Mouse (Mus musculus) embryonic stem cell, embryonic (primary cell): ENCODE results near the gene Ankib1.
"Not testable (repeated sequence)": the region's sequence is repeated elsewhere in the genome, so short reads cannot be mapped to it uniquely, and the experiment has no call there.

Experiments
- CTCF ChIA-PET, 4 experiments: fragments of 300-600 bp in 2 of 4; fragments of 350-600 bp in 2 of 4; sonication (Branson Sonifier 250); formaldehyde crosslinking; loops; one replicate each; lab custom pipeline; 2022; ENCODE audit warnings: inconsistent platforms in 2 of 4; lab: Charles Lee
- POLR2A ChIA-PET, 4 experiments: fragments of 300-600 bp in 2 of 4; fragments of 350-600 bp in 2 of 4; sonication (Branson Sonifier 250); formaldehyde crosslinking; loops; one replicate each; lab custom pipeline; 2022; ENCODE audit warnings: antibody characterized with exemption in 4 of 4, inconsistent platforms in 1 of 4; lab: Charles Lee

The Ankib1 gene

DNA sequence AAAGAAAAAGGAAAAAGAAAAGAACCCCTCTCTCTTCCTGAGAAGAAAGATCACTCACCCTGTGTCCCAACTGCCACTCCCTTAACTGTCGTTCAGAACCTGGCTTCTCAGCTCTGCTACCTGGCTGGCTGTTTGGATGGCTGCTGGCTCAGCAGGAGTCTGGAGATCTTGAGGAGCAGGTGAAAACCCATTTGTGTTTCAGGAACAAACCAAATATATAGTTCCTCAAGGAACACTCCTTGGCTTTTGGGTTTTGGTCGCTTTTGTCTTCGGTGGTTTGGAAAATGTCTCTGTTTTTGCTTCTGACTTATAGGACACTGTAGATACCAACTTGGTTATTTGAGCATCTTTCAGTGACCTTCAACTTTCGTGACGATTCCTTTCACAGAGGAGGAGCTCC lies 145.6 kb downstream of the Ankib1 start, which contains the start of gene Gatad1:
Gene Gatad1 (minus strand): TSS at position 101 of the 400 bp plus-strand sequence.
- POLR2A ChIA-PET = no interaction called here
- CTCF ChIA-PET = interaction anchor here in 1 of 4 experiments (0.7 kb wide), 1 partner anchor 9 kb away, joined by 4 read pairs; no protein-coding TSS in a partner anchor

DNA sequence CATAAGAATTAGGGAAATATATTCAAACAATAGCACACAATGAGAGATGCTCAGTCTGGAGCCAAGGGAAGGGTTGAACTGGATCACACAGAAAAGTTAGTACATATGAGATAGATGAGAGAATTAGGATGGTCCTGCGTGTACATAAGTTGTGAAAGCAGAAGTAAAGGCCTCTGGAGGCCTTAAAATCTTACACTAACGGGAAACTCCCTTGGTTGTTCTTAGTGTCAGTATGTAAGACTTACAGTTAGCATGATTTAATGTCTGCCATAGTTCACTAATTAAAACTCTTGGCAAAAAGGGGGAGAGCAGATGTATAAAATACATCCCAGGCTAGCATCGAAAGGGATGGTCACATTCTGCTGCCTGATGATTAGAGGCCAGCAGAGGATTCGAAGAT lies 148.9 kb downstream of the Ankib1 start:
- ChIA-PET CTCF (no interaction called here), POLR2A (no interaction called here)

DNA sequence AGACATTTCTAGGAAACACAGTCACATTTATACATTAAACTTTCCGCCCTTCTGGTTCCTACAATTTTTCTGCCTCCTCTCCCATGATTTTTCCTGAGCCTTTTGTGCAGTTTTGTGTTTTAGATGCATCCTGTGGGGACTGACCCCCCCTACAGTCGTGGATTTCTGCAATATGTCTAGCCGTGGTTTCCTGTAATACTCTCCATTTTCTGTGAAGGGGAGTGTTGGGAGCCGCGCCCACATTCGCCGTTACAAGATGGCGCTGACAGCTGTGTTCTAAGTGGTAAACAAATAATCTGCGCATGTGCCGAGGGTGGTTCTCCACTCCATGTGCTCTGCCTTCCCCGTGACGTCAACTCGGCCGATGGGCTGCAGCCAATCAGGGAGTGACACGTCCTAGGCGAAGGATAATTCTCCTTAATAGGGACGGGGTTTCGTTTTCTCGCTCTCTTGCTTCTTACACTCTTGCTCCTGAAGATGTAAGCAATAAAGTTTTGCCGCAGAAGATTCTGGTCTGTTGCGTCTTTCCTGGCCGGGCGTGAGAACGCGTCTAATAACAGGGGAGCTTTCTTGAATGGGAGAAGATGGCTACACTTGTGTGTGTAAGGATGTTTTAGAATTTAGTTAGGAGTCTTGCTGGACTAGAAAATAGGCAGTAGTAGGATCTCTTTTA lies 149.7 kb downstream of the Ankib1 start:
- POLR2A ChIA-PET, CTCF ChIA-PET: not testable (repeated sequence)

DNA sequence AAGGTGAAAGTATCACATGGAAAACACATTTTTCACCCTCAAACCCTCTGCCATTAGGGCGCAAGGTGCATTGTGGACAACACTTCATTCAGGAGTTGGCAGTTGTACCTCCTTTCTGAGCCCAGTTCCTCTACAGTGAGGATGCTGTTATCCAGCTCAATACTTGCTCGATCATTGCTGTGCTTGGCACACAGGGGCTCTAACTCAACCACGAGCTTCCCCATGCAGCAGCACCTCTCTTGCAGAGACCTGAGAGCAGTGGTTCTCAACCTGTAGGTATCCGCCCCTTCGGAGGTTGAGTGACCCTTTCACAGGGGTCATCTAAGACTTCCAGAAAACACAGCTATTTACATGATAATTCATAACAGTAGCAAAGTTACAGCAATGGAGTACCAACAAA lies 151.1 kb downstream of the Ankib1 start:
- POLR2A ChIA-PET = interaction anchor here in 1 of 4 experiments (0.6 to 1.2 kb wide), 2 partner anchors 17 to 105 kb away, joined by 3 read pairs; no protein-coding TSS in a partner anchor
- CTCF ChIA-PET = interaction anchor here in 1 of 4 experiments (0.6 kb wide), 1 partner anchor 317 kb away, joined by 3 read pairs; no protein-coding TSS in a partner anchor

DNA sequence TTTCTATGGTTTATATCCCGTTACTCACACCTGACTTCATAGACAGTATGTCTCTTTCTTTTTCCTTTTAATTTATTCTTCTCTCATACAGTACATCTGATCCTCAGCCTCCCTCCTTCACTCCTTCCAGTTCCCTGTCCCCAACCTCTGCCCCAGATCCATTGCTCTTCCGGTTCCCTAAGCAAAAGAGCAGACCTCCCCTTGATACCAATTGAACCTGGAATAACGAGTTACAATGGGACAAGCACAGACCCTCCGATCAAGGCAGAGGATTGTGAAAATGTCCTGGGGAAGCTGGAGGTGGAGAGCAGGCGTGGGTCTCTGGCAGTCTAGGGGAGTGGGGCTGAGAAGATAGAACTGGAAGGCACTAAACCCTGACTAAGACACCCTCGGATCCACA lies 151.8 kb downstream of the Ankib1 start, which contains the start of gene Tmbim7:
Gene Tmbim7 (plus strand): TSS at position 301 of the 400 bp plus-strand sequence.
- CTCF ChIA-PET = no interaction called here
- POLR2A ChIA-PET = interaction anchor here in 1 of 4 experiments (1.2 kb wide), 1 partner anchor 105 kb away, joined by 3 read pairs; no protein-coding TSS in a partner anchor

DNA sequence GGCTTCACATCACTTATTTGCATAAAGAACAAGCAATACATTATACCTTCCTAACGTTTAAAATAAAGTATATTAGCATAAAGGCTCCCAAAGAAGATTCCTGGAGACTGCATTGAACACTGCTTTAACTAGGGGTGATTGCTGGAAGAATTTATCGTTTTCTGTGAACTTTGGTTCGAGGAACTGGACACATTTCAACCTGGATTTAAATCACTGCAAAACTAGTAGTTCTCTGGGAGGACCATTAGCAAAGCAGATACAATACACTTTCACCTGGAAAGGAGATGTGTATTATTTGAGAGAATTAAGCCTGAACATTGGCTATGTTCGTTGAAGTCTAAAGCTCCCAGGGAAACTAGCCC lies 153.9 kb downstream of the Ankib1 start:
- ChIA-PET POLR2A (interaction anchor here in 3 of 4 experiments (0.7 to 2.3 kb wide), 7 partner anchors 14 to 154 kb away, joined by 3 to 14 read pairs (median 4); partner anchors contain the start of genes Rbm48 (in 2 of the 3), Ankib1 (in 1 of the 3), Fam133b (in 1 of the 3) and Krit1 (in 1 of the 3)), CTCF (interaction anchor here in 1 of 4 experiments (1.2 kb wide), 1 partner anchor 16 kb away, joined by 4 read pairs; no protein-coding TSS in a partner anchor)

DNA sequence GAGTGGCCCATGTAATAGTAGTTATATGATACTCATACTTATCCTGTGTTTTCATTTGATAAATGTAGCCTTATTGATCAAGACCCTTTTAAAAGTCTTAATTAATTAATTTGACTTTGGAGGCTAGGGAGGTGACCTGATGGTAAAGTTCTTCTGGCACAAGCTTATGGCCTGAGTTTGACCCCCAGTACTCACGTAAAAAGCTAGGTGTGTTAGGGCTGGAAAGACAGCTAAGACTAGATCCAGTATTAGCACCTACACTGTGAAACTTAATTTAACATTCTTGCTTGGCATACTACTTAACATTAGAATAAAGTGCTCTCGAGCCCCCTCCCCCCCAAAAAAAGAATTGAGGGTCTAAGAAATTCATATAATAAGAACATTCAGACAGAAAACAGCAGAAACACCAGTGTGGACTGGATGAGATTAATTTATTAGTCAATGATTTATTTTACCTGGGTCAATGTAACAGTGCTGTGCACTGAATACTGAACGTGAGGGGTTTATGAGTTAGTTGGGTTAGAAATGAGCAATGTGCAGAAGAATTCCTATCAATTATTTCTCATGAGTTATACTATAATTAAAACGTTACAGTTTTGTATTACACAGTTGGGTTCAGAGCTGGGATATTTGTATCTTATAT lies 154.4 kb downstream of the Ankib1 start:
- POLR2A ChIA-PET = interaction anchor here (0.6 to 2.3 kb wide), 15 partner anchors 13 to 977 kb away, joined by 3 to 14 read pairs (median 4); partner anchors contain the start of genes Rbm48 (in 2 of the 4), Ankib1 (in 1 of the 4), Cyp51 (in 1 of the 4) and Fam133b (in 1 of the 4)
- CTCF ChIA-PET = interaction anchor here (0.6 to 1.2 kb wide), 6 partner anchors 15 to 552 kb away, joined by 3 to 8 read pairs (median 4); partner anchors contain the start of gene Rbm48 (in 1 of the 4)

DNA sequence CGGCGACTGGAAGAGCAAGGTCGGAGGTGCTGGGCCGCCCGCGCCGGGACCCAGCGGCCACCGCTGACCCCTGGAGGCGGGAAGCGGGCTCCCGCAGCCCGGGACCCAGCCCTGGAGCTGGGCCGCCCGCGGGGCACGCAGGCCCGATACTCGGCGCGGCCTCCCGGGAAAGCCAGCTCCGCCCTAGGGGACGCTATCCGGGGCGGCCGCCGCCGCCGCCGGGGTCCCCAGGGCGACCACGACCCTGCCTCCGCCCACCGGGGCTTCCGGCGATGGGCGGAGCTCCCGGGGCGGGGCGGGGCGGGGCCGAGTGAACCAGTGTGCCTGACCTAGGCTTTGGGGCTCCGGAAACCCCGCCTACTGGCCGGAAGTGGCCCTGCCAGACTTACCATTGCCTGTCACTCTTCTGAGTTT lies 155.0 kb downstream of the Ankib1 start:
- POLR2A ChIA-PET = interaction anchor here in 3 of 4 experiments (0.6 to 2.3 kb wide), 16 partner anchors 13 to 977 kb away, joined by 3 to 14 read pairs (median 4); partner anchors contain the start of genes Rbm48 (in 2 of the 3), Ankib1 (in 1 of the 3), Cyp51 (in 1 of the 3) and Fam133b (in 1 of the 3)
- CTCF ChIA-PET = interaction anchor here (0.6 to 1.2 kb wide), 12 partner anchors 9 to 552 kb away, joined by 3 to 8 read pairs (median 3); partner anchors contain the start of genes Rbm48 (in 2 of the 4), Cyp51 (in 1 of the 4) and Gatad1 (in 1 of the 4)

DNA sequence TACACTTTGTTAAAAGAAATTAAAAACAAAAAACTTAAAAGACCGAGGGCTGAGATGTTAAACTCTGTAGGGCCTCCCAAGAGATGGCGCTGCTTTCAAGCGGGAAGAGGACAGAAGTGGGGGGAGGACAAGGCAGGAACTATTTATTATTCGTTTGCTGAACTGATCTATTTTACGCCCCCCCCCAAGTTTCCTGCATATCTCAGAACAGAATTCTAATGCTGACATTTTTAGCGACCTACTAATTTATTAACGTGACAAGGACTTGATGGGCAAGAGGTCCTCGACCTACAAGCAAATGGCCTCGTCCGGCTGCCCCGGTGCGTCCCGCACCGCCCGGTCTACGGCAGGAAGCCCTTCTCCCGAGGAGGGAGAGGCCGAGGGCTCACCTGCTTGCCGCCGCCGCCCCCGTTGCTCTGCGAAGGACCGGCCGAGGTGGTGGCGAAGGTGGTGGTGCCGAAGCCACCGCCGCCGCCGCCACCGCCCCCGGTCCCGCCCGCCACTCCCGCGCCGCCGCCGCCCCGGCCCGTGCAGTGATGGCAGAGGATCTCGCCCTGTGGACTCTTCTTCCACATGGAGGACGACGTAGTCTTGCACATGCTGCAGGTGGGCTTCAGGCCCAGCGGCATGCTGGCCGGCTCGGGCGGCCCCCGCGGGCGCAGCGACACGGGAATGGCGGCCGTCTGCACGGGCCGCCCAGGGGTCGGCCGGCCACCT lies 155.6 kb downstream of the Ankib1 start:
- POLR2A ChIA-PET = interaction anchor here in 3 of 4 experiments (0.6 to 2.3 kb wide), 14 partner anchors 12 to 978 kb away, joined by 3 to 14 read pairs (median 4); partner anchors contain the start of genes Rbm48 (in 2 of the 3), Ankib1 (in 1 of the 3), Fam133b (in 1 of the 3) and Krit1 (in 1 of the 3)

DNA sequence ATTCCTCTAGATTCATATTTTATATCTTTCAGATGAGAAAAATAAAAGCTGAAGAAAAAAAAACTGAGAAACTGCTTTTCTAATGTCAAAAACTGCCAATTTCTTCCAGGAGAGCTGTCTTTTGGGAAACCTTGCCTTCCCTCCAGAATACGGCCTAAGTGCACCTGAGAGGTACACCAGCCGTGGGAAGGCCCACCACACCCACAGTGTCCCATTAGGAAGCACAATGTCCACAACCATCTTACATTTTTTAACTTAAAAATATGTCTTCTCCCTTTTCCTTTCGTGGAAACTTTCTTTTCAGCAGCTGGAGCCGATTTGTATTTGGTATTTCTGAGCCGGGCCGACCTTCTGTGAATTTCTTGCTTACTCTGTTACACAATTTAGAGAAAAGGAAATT lies 156.2 kb downstream of the Ankib1 start:
- POLR2A ChIA-PET = no interaction called here
- CTCF ChIA-PET = interaction anchor here in 1 of 4 experiments (0.6 kb wide), 1 partner anchor 1037 kb away, joined by 3 read pairs; no protein-coding TSS in a partner anchor

More for the DNA sequence above, 155.6 kb downstream of the Ankib1 start:
- CTCF ChIA-PET = interaction anchor here (0.6 to 1.1 kb wide), 11 partner anchors 10 to 1037 kb away, joined by 3 to 5 read pairs (median 3); partner anchors contain the start of genes Rbm48 (in 2 of the 4), Cyp51 (in 1 of the 4) and Gatad1 (in 1 of the 4)

DNA sequence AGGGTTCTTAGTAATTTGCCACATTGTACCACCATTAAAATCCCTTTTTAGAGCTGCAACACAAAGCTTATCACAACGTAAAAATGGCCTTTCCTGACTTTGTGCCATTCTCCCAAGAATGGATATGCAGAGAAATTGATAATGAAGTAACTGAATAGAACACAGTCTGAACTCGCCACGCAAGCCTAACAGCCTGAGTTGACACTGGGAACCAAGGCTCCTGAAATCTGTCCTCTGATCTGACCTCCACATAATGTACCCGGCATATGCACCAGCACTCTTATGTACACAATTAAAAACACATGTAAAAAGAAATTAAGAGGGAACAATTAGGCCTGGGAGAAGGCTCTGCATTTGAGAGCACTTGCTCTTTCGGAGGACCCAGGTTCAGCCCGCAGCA lies 157.4 kb downstream of the Ankib1 start:
- ChIA-PET POLR2A (interaction anchor here in 2 of 4 experiments (0.7 to 1.1 kb wide), 6 partner anchors 13 to 462 kb away, joined by 3 to 5 read pairs (median 3); no protein-coding TSS in a partner anchor), CTCF (no interaction called here)

DNA sequence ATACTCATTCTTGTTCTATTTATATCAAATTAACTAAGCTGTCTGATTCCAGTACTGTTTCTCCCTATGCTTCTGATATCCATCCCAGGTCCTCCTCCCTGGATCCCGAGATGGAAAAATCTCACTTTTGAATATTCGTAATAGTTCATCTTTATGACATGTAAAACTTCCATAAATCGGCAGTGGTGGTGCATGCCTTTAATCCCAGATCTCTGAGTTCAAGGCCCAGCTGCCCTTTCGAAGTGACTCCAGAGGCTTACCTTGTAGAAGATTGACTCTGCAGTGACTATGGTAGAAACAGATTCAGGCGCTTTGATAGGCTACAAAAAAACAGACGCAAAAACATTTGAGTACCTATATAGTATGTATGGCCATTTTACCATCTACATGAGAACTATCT lies 158.1 kb downstream of the Ankib1 start:
- CTCF ChIA-PET = no interaction called here
- POLR2A ChIA-PET = interaction anchor here in 2 of 4 experiments (0.9 to 1.6 kb wide), 4 partner anchors 12 to 66 kb away, joined by 3 to 5 read pairs (median 3); no protein-coding TSS in a partner anchor
